Mouse (Mus musculus): Measurements from ENCODE around the gene Fam187a. TPM values are rescaled to one million over a fixed set of nuclear protein-coding genes. Genes with fewer than 3 reads are reported as not detected.

Fam187a gene
- polyA plus RNA-seq (2015; fragmentation: Nextera tagmentation; extraction: Ambion mirVana): not detected in 2 replicates

DNA sequence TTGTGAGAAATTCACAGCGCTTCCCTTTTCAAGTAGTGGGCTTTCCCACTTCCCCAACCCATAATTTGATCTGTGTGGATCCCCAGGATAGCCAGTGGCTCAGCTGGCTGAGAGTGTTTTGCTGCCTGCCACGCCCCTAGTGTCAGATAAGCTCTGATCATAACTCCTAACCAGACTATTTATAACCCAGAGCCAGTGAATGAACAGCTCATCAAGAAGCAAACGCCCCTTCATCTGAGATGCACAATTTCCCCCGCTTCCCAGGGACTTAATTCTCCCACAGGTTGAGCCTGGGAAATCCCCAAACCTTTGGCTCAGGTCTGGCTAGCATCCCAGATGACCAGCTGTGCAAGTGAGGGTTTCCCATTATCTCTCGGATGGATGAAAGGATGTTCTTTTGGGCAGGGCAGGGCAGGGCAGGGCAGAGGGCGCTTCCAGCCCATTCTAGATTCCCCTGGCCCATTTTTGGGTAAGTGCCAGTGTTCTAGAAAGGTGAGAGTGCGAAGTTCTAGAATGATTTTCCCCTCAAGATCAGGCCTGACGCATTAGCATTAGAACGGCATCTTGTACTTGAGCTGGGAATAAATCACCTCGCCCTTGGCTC lies at the start of gene Fam187a:
Gene Fam187a, plus strand, starts transcription at position 554 of the 604 bp plus-strand sequence.
- no peak for DNase-seq (ENCODE audit: low spot score)

DNA sequence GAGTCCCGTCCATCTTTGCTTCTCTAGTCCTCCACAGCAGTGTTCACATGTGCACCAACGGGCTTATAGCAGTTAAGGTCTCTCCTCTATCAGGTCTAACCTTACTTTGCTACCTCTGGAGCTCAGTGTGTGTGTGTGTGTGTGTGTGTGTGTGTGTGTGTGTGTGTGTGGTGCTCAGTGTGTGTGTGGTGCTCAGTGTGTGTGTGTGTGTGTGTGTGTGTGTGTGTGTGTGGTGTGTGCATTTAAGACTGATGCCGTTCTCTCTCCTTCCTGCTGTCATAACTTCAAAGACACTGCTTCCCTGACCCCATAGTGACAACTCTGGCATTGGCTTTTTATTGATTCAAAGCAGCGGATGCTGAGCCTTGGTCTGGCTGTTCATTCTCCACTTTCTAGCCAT lies 49.4 kb upstream of the Fam187a start, which contains the start of gene Higd1b:
Gene Higd1b, plus strand, starts transcription at position 301 of the 400 bp plus-strand sequence.
- no peak for DNase-seq (ENCODE audit: low spot score)

DNA sequence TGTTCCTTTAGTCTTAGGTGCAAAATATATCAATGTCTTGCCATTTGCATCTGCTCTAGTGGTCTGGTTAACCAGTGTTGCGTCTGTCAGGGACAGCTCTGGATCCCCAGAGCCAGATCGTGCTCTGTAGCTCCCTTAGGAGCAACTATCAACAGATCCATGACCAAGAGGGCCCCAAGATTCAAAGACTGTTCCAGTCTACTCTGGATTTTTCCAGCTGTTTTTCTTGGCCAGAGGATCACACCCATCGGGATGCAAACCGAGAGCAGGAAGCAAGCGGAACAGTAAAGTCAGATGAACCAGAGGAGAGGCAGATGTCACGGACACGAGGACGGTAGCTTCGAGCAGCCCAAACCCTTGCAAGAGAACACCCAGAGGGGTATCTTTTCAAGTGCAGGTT lies 48.8 kb upstream of the Fam187a start:
- DNase-seq (ENCODE audit: low spot score): no peak

DNA sequence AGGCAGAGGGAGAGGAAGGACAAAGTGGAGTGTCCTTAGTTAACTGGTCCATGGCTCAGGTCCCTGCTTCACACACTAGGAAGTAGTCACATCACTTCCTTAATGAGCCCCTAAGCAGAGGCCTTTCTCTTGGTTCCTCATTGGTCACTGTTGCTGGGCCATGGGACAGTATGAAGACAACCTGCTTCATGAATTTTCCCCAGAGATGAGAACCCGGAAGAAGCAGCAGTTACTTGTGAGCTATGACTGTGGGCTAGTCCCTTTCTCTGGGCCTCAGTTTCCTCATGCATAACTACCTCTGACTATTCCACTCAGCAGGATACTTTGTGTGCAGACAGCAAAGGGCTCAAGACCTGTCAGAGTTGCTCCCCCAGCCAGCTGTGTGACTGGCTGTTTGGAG lies 47.6 kb upstream of the Fam187a start:
- no peak for DNase-seq (ENCODE audit: low spot score)

DNA sequence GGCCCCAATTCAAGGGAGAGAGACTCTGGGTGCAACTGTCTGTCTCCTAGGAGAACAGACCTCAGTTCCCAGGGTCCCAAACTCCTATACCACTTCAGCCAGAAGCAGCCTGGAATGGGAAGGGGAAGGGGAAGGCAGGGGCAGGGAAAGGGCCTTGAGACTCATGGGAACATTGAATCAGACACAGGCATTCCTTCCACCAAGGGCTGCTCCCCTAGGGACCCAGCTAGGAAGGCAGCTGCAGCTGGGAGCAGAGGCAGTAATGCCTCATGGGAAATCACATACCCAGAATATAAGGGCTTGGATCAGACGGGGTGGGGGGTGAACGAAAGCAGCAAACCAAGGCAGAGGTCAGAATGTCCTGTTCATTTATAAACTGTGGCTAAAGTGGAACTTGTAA lies 46.8 kb upstream of the Fam187a start:
- DNase-seq (ENCODE audit: low spot score): no peak

DNA sequence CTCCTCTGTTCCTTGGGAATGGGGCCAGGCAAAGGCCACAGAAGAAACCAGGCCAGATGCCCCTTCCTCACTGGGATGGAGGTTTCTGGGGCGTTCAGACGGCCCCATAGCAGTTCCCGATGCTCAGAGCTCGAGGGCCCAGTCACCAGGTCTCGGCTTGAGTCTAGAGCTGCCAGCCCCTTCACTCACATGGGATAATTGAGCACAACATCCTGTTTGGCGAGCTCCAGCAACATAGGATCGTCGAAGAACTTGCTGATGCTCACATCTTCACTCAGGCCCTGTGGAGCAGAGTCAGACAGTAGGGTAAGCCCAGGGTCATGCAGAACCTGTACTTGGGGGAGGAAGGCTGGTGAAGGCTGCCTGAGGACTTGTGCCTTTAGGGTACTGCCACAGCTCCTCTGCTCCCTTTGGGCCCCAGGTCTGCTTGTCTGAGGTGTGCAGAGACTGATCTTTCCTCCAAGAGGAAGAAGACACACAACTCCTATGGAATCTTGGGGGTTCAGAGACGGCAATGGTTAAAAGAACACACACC lies 46.3 kb upstream of the Fam187a start:
- DNase-seq (ENCODE audit: low spot score): no peak

DNA sequence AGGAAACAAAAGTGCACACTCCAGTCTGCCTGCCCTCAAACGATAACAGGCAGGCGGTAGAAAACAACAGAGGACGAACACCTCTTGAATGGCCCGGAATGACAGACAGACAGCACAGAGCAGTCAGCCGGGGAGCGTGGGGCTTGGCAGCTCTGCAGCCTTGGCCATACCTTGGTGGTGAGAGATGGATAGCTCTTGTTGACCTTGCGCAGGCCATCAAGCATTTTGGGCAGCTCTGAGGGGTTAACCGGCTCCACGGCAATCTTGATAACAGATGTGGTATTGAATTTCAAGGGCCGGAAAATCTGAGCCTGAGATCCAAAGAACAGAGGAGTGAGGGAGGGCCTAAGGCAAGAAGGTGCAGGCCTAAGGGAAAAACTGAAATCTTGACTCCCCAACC lies 39.0 kb upstream of the Fam187a start:
- no peak for DNase-seq (ENCODE audit: low spot score)

DNA sequence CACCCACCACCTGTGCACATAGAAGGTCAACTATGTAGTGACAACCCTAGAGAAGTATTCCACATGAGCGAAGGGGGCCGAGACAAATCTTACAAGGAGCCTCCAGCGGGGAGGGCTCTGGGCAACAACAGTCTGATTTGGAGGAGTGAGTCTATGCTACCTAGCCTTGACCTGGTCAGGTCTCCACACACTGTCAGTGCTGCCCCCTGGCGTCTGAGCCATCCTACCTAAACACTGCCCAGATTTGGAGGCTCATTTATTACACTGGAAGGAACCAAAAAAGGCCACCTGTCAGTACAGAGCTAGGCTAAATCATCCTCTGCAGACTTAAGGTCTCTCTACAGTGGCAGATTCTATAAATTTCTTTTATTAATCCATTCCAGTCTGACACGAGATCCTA lies 33.1 kb upstream of the Fam187a start:
- peak; percentile 38 for DNase-seq (ENCODE audit: low spot score)

DNA sequence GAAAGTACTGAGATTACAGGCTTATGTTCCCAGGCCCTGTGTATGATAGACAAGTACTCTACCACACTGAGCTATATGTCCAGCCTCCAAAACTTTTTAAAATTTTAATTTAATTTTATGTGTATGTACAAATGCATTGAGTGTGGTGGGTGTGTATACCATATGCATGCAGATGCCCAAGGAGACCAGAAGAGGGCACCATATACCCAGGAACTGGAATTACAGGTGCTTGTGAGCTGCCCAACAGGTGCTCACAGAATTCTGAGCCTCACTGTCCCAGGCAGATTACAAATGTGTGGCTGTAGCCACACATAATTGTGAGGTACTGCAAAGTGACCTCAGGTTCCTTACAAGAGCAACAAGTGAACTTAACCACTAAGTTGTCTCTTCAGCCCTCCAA lies 31.2 kb upstream of the Fam187a start:
- peak; percentile 14 for DNase-seq (ENCODE audit: low spot score)

DNA sequence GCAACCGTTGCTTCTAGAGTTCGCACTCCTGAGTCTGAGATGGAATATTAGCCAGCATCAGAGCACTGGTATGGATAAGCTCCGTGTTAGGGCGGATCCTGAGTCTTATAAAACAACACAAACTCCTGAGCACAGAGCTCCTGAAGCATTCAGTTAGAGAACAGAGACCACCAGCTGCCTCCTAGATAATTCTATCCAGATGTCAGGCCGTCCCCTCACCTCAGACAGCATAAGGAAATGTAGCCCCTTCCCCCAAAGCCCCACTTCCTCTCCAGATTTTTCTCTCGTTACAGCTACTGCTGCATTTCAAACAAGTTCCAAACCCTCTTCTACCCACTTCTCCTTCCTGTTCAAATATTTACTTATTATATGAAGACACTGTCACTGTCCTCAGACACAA lies 29.0 kb upstream of the Fam187a start:
- no peak for DNase-seq (ENCODE audit: low spot score)

DNA sequence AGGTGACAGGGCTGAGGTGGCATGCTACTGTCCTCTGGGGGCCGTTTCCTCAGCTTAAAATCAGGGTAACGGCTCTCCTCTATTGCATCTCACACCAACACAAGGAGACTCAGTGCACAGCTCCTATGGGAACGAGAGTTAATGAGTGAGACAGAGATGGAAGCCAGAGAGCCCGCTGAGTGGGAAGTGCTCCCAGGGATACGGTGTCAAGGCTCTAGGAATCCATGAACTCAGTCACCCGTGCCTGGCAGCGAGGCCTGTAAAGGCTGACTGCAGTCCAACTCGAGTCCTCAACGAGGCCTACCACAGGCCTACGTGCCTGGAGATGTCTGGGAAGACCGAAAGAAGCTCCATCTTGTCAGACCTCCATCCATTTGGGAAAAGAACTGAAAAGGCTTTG lies 26.0 kb upstream of the Fam187a start:
- no peak for DNase-seq (ENCODE audit: low spot score)

DNA sequence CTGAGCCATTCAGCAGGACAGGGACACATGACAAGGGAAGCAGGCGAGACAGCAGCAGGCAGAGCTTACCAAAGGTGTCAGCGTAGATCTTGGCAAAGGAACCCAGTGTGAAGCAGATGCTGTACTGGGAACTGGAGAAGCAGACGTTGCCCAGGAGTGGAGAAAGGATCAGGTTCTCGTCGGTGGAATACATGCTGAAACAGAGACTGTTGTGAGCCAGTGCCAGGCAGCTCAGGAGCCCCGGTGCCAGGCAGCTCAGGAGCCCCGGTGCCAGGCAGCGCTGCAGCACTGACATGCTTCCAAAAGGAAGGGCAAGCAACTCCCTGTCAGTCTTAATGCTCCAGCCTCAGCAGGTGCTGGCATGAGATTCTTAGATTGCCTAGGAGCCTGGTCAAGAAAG lies 25.0 kb upstream of the Fam187a start:
- no peak for DNase-seq (ENCODE audit: low spot score)

DNA sequence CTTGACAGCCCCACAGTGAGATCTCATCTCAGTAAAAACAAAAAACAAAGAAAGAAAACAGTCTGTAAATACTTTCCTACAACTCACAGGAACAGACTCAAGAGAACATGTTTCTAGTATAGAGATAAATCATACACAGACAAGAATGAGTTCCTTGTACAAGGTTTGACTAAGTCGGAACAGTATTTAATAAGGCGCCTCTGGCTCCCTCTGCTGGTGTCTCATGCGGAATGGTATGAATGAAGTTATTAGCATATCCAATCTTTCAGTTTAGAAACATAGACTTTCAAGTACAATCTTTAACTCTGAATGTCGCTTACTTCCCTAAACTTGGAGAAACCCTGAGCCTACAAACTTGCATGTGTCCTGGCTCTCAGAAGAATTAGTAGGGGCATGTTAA lies 20.7 kb upstream of the Fam187a start:
- DNase-seq (ENCODE audit: low spot score): peak; percentile 67

DNA sequence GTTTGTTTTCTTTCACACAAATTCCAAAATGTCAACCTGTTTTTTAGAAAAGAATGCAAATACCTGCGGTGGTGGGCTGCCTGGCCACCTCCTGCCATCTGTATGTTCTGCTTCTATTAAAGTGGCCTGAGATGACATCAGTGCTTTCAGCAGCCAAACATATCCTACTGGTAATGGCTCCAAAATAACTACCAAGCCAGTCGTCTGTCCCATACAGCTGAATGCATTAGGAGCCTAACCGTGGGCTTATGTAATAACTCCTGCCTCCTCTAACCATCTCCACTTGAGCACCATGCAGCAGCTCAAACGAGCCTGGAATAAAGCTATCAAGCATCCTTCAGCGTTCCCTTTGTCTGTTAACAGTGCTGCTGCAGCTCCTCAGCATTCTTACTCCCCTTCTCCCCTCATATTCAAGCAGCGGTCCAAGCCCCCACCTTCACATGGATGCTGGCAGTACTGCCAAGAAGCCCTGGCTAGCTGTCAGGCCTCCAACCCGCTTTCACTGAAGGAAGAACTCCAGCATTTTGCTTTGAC lies 10.1 kb upstream of the Fam187a start:
- DNase-seq (ENCODE audit: low spot score): no peak

DNA sequence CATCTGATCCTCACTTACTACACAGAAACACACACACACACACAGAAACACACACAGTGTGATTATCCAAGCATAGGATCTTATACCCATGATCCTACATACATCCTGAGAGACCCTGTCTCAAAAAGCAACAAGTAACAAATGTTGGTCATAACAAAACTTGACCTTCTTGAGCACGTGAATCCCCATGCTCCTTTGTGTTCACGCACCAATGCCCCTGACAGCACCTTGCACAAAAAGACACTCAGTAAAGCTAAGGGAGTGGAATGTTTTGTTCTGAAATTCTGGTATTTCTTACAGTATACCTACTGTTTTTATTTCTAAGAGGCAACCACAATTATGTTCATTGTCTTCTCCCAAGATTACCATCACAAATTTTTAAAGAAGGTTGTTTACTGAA lies 5.4 kb upstream of the Fam187a start:
- no peak for DNase-seq (ENCODE audit: low spot score)

DNA sequence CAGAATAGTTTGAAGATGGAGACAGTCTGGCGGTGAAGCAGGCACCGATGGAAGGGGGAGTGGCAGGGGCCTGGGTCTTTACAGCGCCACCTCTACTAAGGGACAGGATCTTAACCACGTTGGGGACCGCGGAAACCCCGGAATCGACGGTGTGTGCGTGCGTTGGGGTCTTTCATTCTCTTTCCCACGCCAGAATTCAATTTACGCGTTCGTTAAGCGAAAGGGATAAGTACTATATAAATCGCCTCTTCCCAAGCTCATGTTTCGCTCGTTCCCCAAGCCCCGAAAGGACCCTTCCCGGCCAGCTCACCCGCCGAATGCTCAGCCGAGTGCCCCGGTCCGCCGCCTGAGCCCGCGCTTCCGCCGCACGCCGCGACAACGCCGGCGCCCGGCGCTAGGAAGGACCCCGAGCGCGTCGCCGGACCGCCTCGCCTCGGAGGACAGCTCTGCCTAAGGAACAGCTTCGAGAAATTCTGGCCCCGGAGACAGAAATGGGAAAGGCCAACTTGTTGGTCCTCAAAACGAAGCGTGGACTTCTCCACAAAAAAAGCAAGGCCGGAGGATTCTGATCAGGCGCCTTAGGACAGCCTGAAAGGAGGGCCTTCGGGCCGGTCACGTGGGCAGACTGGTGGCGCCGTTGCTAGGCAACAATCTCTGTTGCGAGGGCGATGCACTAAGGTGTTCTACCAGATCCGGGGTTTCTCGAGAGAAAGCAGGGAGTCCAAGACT lies 4.2 kb upstream of the Fam187a start, which contains the start of the genes Eftud2 and Ccdc103:
Gene Eftud2, minus strand, starts transcription at position 401 of the 729 bp plus-strand sequence.
Gene Ccdc103, plus strand, starts transcription at position 620 of the 729 bp plus-strand sequence.
- DNase-seq (ENCODE audit: low spot score): peak; percentile 93

DNA sequence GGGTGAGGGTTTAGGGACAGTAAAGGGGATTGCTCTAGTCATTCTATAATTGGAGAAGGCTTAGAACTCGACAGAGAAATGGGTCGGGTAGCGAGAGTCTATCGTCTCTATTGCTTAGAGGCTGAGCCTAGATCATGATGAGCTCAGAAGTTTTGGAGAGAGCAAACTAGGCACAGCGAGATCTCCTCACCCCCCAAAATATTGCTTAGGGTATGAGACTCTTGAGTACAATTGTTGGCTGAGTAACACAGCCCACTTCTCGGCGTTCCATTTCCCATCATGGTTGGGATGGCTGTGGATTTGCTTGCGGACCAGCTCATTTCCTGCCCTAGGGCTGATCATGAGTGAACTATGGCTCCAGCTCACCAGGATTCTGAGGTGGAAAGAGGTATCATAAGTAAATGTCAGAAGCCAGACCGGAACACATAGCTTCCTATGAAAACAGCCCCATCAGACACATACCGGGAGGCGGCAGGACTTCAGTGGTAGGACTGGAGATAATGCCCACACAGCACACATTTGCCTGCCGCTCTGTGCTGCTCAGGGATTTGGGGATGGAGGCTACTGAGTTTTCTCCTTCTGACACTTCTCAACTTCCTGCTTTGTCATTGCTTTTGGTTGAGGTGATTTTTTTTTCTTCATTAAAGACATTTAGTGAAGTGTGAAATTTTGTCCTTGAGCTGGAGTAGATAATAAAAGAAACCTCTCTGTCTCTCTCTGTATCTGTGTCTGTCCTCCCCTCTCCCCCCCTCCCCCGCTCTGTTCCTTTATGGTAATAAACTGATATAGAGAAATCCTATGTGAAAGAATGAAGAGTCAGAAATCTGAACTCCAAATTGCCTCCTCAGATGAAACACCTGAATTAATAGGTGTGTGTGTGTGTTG lies 3.4 kb upstream of the Fam187a start:
- DNase-seq (ENCODE audit: low spot score): no peak

DNA sequence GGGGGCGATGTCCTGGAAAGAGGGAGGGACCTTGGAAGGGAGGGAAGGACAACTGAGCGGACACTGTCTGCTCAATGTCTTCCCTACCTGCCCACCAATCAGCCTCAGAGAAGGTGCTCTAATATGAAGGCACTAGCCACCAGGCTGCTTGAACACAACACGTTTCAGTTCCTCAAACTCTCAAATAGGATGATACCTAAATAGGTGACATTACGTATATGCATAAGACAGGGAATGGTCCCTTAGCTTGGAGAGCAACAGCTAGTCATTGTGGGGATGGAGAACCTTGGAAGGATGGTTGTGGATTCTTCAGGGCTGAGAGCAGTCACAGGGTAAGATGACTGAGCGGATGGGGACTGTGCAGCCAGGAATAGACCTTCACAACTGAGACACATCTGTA lies 2.5 kb downstream of the Fam187a start:
- DNase-seq (ENCODE audit: low spot score): no peak

DNA sequence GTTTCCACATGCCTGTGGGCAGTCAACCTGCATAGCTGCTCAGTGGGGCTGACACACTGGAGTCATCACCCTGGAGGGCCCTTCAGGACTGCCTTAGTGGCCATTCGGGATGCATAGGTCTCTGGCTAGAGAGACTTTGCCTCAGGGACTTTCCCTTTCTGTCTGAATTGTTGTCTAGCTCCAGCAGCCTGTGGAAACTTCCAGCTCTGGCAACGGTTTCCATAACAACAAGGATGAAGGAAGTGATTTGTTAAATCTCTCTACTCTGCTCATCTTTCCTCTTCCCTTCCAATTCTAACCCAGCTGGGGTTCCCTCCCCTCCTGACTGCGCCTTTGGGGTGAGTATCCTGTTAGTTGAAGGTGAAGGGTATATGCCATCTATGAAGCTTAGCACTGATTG lies 3.2 kb downstream of the Fam187a start:
- no peak for DNase-seq (ENCODE audit: low spot score)

DNA sequence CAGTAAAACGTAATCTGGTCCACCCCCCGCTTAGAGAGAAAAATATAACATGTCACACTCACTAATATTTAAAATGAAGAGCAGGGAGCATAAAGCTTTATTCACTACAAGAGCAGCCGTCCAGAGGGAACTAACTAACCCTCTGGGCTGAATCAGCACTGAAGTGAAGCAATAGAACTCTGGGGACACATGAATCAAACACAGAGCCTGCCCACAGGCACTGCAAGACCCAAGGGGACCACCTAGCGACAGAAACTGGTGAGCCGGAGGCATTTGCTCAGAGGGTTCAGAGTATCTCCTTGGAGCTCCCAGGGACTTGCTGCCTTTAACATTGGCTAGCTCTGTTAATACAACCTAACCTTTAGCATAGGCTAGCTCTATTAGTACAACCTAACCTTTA lies 5.1 kb downstream of the Fam187a start:
- no peak for DNase-seq (ENCODE audit: low spot score)

DNA sequence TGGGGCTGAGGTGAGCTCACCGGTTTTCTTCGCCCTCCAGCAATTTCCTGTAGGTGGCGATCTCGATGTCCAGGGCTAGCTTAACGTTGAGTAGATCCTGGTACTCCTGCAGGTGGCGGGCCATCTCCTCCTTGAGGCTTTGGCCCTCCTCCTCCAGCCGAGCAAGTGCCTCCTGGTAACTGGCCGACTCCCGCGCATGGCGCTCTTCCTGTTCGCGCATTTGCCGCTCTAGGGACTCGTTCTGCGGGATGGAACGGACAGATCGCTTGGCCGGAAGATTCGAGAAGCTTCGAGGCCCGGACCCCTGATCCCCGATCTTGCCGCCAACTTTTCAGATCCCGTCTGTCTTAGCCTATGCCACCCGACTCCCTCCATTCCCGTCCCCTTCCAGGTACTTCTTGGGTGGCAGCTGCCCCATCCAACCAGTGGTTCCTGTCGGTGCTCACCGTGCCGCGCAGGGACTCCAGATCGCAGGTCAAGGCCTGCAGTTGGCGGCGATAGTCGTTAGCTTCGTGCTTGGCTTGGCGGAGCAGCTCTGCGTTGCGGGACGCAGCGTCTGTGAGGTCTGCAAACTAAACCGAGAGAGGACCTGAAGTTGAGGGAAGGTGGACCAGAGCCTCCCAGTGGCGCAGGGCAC lies 8.2 kb downstream of the Fam187a start:
- DNase-seq (ENCODE audit: low spot score): peak; percentile 72

All from thymus, postnatal 0 days (tissue).